Mouse (Mus musculus) intestine, embryonic 15.5 days (tissue): ENCODE results near the gene Arl6. TPM values are rescaled to one million over a fixed set of nuclear protein-coding genes. Genes with fewer than 3 reads are reported as not detected.

Experiments
- ATAC-seq: fragments of 200-750 bp; cut with Nextera tagmentation; 2 replicates; pipeline ENCODE4 v1.8.0; 2017; ENCODE audit warnings: moderate TSS enrichment, moderate library complexity
- H3K27ac ChIP-seq: fragments of 300-500 bp; sonication (generic); 2 replicates; pipeline ENCODE4 v1.5.1; 2015; ENCODE audit warnings: mild to moderate bottlenecking, inconsistent platforms
- H3K27me3 ChIP-seq: fragments of 300-500 bp; sonication (generic); replicated peaks from 2 replicates; pipeline ENCODE4 v1.6.1; 2015; ENCODE audit warnings: inconsistent platforms
- H3K36me3 ChIP-seq: fragments of 300-500 bp; sonication (generic); 2 replicates; pipeline ENCODE4 v1.6.1; 2015; ENCODE audit warnings: inconsistent platforms
- H3K4me1 ChIP-seq: fragments of 300-500 bp; sonication (generic); replicated peaks from 2 replicates; pipeline ENCODE4 v1.6.1; 2015; ENCODE audit warnings: inconsistent platforms
- H3K4me2 ChIP-seq: fragments of 300-500 bp; sonication (generic); replicated peaks from 2 replicates; pipeline ENCODE4 v1.6.1; 2015; ENCODE audit warnings: mild to moderate bottlenecking, inconsistent platforms
- H3K4me3 ChIP-seq: fragments of 300-500 bp; sonication (generic); replicated peaks from 2 replicates; pipeline ENCODE4 v1.5.1; 2015; ENCODE audit warnings: inconsistent platforms
- H3K9ac ChIP-seq: fragments of 300-500 bp; sonication (generic); 2 replicates; pipeline ENCODE4 v1.6.1; 2015; ENCODE audit warnings: inconsistent platforms
- H3K9me3 ChIP-seq: fragments of 300-500 bp; sonication (generic); 2 replicates; pipeline ENCODE4 v1.6.1; 2016; ENCODE audit warnings: inconsistent platforms
- WGBS: fragments of 180-500 bp; shearing (Covaris S2); methylation state at CpG from one replicate; pipeline ENCODE4 v1.1.7; 2015; 5-methylcytosine and 5-hydroxymethylcytosine counted together
- polyA plus RNA-seq: library from polyadenylated mRNA; unstranded; fragments of >200 nt; fragmentation: Nextera tagmentation; extraction: Ambion mirVana; gene quantifications from 2 replicates; pipeline ENCODE4 v1.2.1, GENCODE M21; 2015

Gene Arl6
- polyA plus RNA-seq, 1 experiment from 2014 or later = 22.2 TPM

- Histone ChIP-seq H3K36me3 (no peaks in the 10 kb centered on the region), H3K9ac (no peak overlapping the region), H3K4me2 (no peak overlapping the region), H3K4me1 (peaks cover 4% of the 10 kb centered on the region; the same call in 1 of the 2 replicates), H3K4me3 (no peak overlapping the region), H3K9me3 (no peaks in the 10 kb centered on the region), H3K27me3 (no peaks in the 10 kb centered on the region), H3K27ac (no peak overlapping the region)
- WGBS = 75% methylated on average over 15 of the region's 15 CpGs
- ATAC-seq = no peak
Measured at GRCm38 (mm10) chr16:59604078-59604781, 35.0 kb downstream of the Arl6 start.

GRCm38 (mm10) chr16:59600311-59601251 is 38.6 kb downstream of the Arl6 start, which contains the start of gene Crybg3:
TSS of gene Crybg3 (minus strand) at chr16:59600979.
- H3K9me3 ChIP-seq = no peaks in the 10 kb centered on the region
- H3K27ac ChIP-seq = peak within 1 kb of the TSS; percentile 88
- H3K36me3 ChIP-seq = no peaks in the 10 kb centered on the region
- peak within 1 kb of the TSS; percentile 85 for H3K9ac ChIP-seq
- H3K27me3 ChIP-seq = no peaks in the 10 kb centered on the region
- H3K4me3 ChIP-seq = peak within 1 kb of the TSS; percentile 86
- peak; percentile 99 for ATAC-seq
- H3K4me1 ChIP-seq = peaks cover 4% of the 10 kb centered on the region; the same call in 1 of the 2 replicates
- H3K4me2 ChIP-seq = peak within 1 kb of the TSS; percentile 78
- WGBS = under 1% methylated on average over 82 of the region's 90 CpGs

- Histone ChIP-seq H3K27ac (peak overlapping the region; percentile 88; the same call in 1 of the 2 replicates), H3K4me1 (peaks cover 7% of the 10 kb centered on the region; the same call in 1 of the 2 replicates), H3K4me3 (peak overlapping the region; percentile 86), H3K27me3 (no peaks in the 10 kb centered on the region), H3K9ac (peak overlapping the region; percentile 85), H3K36me3 (no peaks in the 10 kb centered on the region), H3K4me2 (peak overlapping the region; percentile 78), H3K9me3 (no peaks in the 10 kb centered on the region)
- WGBS = 27% methylated on average over 17 of the region's 17 CpGs
- no peak for ATAC-seq
Measured at GRCm38 (mm10) chr16:59599411-59600265, 39.6 kb downstream of the Arl6 start.

DNA sequence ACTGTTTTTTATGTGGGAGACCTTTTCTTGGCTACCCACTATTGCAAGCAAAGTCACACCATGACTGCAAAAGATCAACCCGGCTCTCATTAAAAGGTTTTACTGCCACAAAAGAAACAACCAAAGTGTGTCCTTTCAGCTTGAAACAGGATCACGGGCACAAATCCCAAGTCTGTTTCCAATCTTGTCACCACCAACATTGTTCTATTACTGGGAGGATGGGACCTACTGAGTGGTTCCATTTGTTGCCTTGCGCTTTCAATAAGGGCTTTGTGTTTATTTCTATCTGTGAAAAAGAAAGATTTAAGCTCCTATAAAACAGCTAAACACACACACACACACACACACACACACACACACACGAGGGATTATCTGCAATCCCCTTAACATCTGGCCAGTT is 40.2 kb downstream of the Arl6 start:
- no peak for ATAC-seq
- no peaks in the 10 kb centered on the region for H3K36me3 ChIP-seq
- WGBS = 42% methylated on average over 4 of the region's 4 CpGs

DNA sequence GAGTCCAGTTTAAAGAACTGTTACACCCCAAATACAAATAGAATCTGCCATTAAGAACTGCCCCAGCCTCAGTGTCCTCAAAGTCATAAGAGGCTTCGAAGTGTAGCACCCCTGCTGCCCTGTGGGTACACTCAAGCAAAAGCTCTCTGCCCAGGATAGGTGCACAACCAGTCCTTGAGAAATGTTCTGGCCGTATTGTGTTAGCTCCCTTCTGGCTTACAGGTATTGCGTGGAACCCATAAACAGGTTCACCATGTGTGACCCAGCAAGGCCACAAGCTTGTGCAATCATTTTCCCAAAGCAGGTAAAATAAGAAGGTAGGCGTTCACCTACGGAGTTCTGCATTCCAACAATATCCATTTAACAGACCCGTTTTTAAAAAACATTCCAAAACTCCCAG is 41.9 kb downstream of the Arl6 start:
- 89% methylated on average over 6 of the region's 6 CpGs for WGBS
- no peaks in the 10 kb centered on the region for H3K36me3 ChIP-seq
- H3K4me3 ChIP-seq = no peak overlapping the region
- H3K4me2 ChIP-seq = no peak overlapping the region
- H3K27me3 ChIP-seq = no peaks in the 10 kb centered on the region
- no peaks in the 10 kb centered on the region for H3K9me3 ChIP-seq
- H3K9ac ChIP-seq = no peak overlapping the region
- no peak for ATAC-seq
- H3K27ac ChIP-seq = no peak overlapping the region
- H3K4me1 ChIP-seq = peaks cover 7% of the 10 kb centered on the region; the same call in 1 of the 2 replicates

More for the DNA sequence above, 40.2 kb downstream of the Arl6 start:
- Histone ChIP-seq H3K9ac (no peak overlapping the region), H3K4me3 (peak overlapping the region; percentile 86; the same call in 1 of the 2 replicates), H3K9me3 (no peaks in the 10 kb centered on the region), H3K4me2 (peak overlapping the region; percentile 78; the same call in 1 of the 2 replicates), H3K4me1 (peaks cover 7% of the 10 kb centered on the region; the same call in 1 of the 2 replicates), H3K27me3 (no peaks in the 10 kb centered on the region), H3K27ac (no peak overlapping the region)

- no peak overlapping the region for H3K27ac ChIP-seq
- H3K4me3 ChIP-seq = no peak overlapping the region
- H3K4me2 ChIP-seq = no peak overlapping the region
- H3K4me1 ChIP-seq = 0 out of 2 replicates have a peak, but pooled peaks cover 4% of the 10 kb centered on the region
- WGBS = 73% methylated on average over 3 of the region's 3 CpGs
- no peaks in the 10 kb centered on the region for H3K27me3 ChIP-seq
- no peak overlapping the region for H3K9ac ChIP-seq
- no peaks in the 10 kb centered on the region for H3K9me3 ChIP-seq
- no peaks in the 10 kb centered on the region for H3K36me3 ChIP-seq
- no peak for ATAC-seq
Measured at GRCm38 (mm10) chr16:59594714-59595113, 44.5 kb downstream of the Arl6 start.

GRCm38 (mm10) chr16:59590790-59591189 is 48.4 kb downstream of the Arl6 start:
- no peak overlapping the region for H3K27ac ChIP-seq
- H3K9me3 ChIP-seq = no peaks in the 10 kb centered on the region
- H3K4me1 ChIP-seq = 0 out of 2 replicates have a peak, but pooled peaks cover 4% of the 10 kb centered on the region
- H3K9ac ChIP-seq = no peak overlapping the region
- H3K4me3 ChIP-seq = no peak overlapping the region
- no peak overlapping the region for H3K4me2 ChIP-seq
- no peaks in the 10 kb centered on the region for H3K36me3 ChIP-seq
- no peak for ATAC-seq
- WGBS = 49% methylated on average over 6 of the region's 6 CpGs
- no peaks in the 10 kb centered on the region for H3K27me3 ChIP-seq

DNA sequence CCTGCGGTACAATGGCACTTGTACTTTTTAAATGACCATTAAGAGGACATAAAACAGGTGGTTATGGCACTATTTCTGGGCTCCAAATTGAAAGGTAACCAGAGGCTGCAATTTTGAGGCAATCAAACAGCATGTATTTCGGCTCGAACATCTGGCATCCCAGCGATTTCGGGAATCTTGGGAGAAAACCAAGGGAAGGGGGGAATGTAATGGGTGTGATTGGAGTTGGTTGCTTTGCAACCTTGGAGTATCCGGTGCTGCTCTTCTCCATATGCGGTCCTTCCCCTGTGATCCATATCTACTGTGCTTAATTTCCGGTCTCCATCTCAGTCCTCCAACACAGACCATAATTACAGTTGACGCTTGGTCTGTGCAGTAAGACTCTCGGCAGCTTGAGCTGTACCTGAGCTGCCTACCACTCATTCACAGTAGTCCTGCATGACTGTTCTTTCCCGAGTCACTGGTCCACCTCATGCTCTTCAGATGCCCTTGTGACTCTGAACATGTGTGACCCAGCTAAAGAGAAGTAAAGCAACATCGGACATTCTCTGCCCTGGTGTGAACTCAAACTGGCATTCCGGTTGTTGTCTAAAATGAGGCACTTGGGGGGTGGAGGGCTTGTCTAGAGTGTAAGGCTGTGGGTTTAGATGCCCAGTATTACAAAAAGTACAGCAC is 50.7 kb downstream of the Arl6 start:
- Histone ChIP-seq H3K27ac (no peak overlapping the region), H3K27me3 (no peaks in the 10 kb centered on the region), H3K9me3 (no peaks in the 10 kb centered on the region), H3K9ac (no peak overlapping the region), H3K4me2 (no peak overlapping the region), H3K4me3 (no peak overlapping the region), H3K4me1 (no peaks in the 10 kb centered on the region), H3K36me3 (no peaks in the 10 kb centered on the region)
- no peak for ATAC-seq
- 90% methylated on average over 13 of the region's 13 CpGs for WGBS

- Histone ChIP-seq H3K4me2 (no peak overlapping the region), H3K27me3 (no peaks in the 10 kb centered on the region), H3K4me1 (no peaks in the 10 kb centered on the region), H3K9ac (no peak overlapping the region), H3K36me3 (no peaks in the 10 kb centered on the region), H3K27ac (no peak overlapping the region), H3K4me3 (no peak overlapping the region), H3K9me3 (no peaks in the 10 kb centered on the region)
- 75% methylated on average over 10 of the region's 10 CpGs for WGBS
- ATAC-seq = peak; percentile 31; the same call in 1 of the 2 replicates
Measured at GRCm38 (mm10) chr16:59587816-59588215, 51.4 kb downstream of the Arl6 start.

DNA sequence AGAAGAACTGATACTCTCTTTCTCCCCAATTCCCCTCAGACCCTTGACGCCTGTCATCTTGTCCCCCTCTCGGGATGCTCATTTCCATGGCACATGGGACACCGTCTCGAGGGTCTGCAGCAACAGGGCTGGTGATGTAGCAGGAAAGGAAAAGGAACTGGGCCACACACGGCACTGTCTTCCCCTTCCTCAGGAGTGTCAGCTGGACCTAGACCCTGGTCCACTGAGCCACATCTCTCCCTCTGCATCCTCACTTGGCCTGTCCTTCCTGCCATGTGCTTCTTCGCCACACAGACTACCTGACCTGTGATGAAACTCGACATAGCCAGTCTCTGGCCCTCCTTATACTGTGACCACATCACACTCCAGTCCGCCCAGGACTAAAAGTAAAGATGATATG is 52.3 kb downstream of the Arl6 start:
- 91% methylated on average over 8 of the region's 8 CpGs for WGBS

DNA sequence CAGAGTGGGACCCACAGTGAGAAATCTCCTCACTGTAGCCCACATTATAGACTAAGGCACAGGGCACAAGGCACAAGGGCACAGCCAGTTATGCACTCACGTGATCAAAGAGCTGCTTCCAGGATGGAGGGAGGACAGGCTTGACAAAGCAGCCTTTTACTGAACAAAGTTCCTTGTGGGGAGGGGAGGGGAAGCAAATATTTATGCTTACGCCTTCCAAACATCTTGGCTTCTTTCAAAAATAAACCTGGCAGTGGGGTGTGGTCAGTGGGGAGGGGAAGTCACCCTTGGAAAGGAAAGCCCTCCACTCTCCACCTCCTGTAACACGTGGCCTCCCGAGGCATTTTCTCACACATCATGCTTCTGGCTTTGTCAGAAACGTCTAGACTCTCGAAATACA is 52.9 kb downstream of the Arl6 start:
- no peak overlapping the region for H3K27ac ChIP-seq

More for the DNA sequence above, 52.3 kb downstream of the Arl6 start:
- no peaks in the 10 kb centered on the region for H3K36me3 ChIP-seq
- H3K9ac ChIP-seq = no peak overlapping the region
- no peak overlapping the region for H3K4me3 ChIP-seq
- ATAC-seq = no peak
- no peak overlapping the region for H3K27ac ChIP-seq
- no peaks in the 10 kb centered on the region for H3K9me3 ChIP-seq
- H3K4me1 ChIP-seq = no peaks in the 10 kb centered on the region
- no peak overlapping the region for H3K4me2 ChIP-seq
- H3K27me3 ChIP-seq = no peaks in the 10 kb centered on the region

More for the DNA sequence above, 52.9 kb downstream of the Arl6 start:
- Histone ChIP-seq H3K4me2 (no peak overlapping the region), H3K9me3 (no peaks in the 10 kb centered on the region), H3K4me3 (no peak overlapping the region), H3K36me3 (no peaks in the 10 kb centered on the region), H3K9ac (no peak overlapping the region), H3K27me3 (no peaks in the 10 kb centered on the region), H3K4me1 (no peaks in the 10 kb centered on the region)
- ATAC-seq = 0 out of 2 replicates have a peak, but pooled peaks have one; percentile 41
- WGBS = 39% methylated on average over 6 of the region's 6 CpGs
